Mouse (Mus musculus): ENCODE data around the gene Cfl2.
A peak's percentile ranks its signal among the peaks of the same experiment; 100 is the strongest.

Cfl2 gene

DNA sequence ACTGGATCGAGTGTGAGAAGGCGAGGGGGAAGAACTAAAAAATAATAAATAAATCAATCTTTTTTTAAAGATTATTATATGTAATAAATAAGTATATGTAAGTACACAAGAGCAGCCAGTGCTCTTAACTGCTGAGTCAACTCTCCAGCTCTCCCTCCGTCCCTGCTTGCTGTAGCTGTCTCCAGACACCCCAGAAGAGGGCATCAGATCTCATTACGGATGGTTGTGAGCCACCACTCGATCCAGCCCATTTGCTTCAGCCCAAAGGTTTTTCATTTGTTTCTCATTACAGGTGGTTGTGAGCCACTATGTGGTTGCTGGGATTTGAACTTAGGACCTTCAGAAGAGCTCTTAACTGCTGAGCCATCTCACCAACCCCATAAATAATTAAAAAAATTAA is 32.8 kb downstream of the Cfl2 start:
- no peak for DNase-seq

DNA sequence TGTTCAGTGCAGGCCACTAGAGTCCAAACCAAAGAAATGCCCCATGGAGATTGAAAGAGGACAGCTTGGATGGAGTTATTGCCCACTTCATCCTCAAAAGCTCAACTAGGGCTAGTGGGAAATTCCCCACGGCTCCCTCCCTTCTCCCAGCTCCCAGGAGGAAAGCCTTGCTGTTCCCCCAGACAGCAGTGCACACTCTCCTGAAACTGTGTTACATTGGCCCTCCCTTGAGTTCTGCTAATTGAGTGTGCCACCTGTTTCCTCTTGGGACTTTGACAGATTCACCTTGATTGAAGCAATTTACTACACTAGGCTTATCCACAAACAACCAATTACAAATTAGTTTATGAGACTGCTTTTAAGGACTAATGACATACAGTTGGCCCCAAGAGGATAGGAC is 34.6 kb downstream of the Cfl2 start:
- no peak for DNase-seq

DNA sequence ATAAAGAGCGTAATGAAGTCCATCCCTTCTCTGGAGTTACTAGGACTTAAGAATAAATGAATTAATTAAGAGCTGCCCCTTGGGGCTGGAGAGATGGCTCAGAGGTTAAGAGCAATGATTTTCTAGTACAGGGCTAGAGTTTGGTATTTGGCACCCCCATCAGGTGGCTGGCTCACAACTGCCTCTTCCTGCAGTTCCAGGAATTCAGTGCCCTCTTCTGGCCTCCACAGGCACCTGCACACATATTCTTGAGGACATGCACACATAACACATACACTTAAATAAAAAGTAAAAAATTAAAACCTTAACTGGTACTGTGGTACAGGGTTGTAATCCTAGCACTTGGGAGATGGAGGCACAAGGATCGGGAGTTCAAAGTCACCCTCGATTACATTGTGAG is 37.5 kb downstream of the Cfl2 start:
- no peak for DNase-seq

DNA sequence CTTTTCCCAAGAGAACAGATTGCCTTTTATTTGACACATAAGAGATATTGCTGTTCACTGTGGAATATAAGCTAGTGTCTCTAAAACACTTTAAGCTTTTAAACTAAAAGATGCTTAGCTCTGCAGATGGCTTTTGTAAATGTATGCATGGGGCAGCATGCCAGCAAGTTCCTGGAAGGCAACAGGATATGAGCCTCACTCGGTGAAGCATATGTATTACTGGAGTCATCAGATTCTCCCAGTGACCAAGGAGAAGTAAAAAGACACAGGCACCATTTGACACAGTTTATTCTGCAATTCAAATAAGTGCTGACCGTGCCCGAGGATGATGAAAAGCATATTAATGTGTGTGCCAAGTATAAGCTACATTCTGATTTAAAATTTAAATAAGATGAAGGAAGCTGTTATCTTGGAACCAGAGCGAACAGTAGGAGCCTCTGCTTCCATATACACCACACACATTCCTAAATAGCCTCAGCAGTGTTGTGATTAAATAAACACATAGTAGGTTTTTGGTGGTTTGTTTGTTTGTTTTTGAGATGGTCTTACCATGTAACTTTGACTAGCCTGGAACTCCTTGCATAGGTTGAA is 39.7 kb downstream of the Cfl2 start:
- peak in 1 of 2 experiments; percentile 13 for DNase-seq

DNA sequence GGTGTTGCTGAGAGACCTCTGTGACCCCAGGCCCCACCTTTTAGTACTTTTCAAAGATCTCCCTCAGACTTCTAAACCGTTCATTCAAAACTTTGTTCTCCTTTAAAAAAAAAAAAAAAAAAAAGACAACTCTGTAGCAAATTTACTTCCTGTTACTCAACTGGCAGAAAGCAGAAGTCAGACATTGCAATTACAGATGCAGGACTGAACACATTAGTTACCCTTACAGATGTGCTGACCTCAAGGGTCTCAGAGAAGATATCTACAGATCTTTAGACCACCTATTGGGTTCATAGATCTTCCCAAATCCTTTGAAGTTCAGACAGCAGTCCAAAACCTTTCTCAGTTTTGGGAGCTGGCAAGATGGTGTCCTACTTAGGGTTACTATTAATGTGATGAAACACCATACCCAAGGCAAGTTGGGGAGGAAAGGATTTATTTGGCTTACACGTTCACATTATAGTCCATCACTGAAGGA is 42.0 kb downstream of the Cfl2 start:
- no peak for DNase-seq

- no peak for DNase-seq
Measured at GRCm38 (mm10) chr12:54819181-54819935, 43.3 kb downstream of the Cfl2 start.

DNA sequence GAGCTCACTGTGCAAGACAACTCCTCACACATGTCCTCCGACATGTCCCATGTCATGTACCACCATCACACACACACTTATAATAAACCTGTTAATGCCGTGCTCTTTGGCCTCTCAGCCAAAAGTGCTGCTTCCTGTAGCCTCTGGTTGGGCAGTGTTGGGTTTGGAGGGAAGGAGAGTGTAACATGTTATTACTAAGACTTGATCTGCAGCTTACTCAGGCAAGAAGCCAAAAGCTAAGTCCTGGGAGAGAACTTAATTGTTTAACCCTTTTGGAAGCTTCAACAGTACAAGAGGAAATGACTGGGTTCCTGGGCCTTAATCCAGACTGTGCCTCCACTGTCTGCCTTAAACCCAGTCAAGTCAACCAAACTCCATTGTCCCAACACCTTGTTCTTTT is 52.5 kb downstream of the Cfl2 start:
- no peak for DNase-seq

Data from cerebellum, postnatal 14 days (tissue).